ENCODE assay signal across 20 mouse cellular contexts in genomic region chr16:10861408-10861807, GRCm38 (mm10). TPM values are rescaled to one million over a fixed set of nuclear protein-coding genes. Genes with fewer than 3 reads are reported as not detected.
DNase-seq lines count a peak whose midpoint lies in the region; TF ChIP-seq lines count a peak whose summit lies in the region.
"Had no signal": no experiment of that assay in that cellular context is flagged by ENCODE, and none has a peak within 500 bp of the region (broad histone marks: within the 10 kb centered on the region; RNA-seq: fewer than 3 reads in every experiment).

No protein-coding gene starts in this region.

- H3K9me3 ChIP-seq in heart, embryonic 10.5 days: no peaks in the 10 kb centered on the region
- H3K9me3 ChIP-seq: forebrain, embryonic 12.5 days; heart, embryonic 15.5 days; liver, embryonic 13.5 days; neural tube, embryonic 12.5 days had no signal

- H3K4me3 ChIP-seq in heart, embryonic 10.5 days: no peak overlapping the region
- no peak overlapping the region for H3K4me3 ChIP-seq in testis, adult 2 months (ENCODE audit: control insufficient read depth, low read depth, low read length)
- H3K4me3 ChIP-seq: forebrain, embryonic 12.5 days; heart, embryonic 15.5 days; liver, embryonic 13.5 days; neural tube, embryonic 12.5 days had no signal

- intact Hi-C loops in heart, postnatal 10 days (cut with DNase I): no loop called here
- intact Hi-C loops in left cerebral cortex, postnatal 4 days (cut with DNase I): no loop called here

- H3K36me3 ChIP-seq in heart, embryonic 10.5 days: no peaks in the 10 kb centered on the region
- no peaks in the 10 kb centered on the region for H3K36me3 ChIP-seq in testis, adult 2 months (ENCODE audit: control insufficient read depth, insufficient read depth, low read length)
- H3K36me3 ChIP-seq: forebrain, embryonic 12.5 days; heart, embryonic 15.5 days; liver, embryonic 13.5 days; neural tube, embryonic 12.5 days had no signal

- DNase-seq in heart, adult 11 months: peak; percentile 96
- no peak for DNase-seq in heart, embryonic 10.5 days (ENCODE audit: low spot score)
- no peak for DNase-seq in testis, postnatal 10 days (ENCODE audit: low spot score)
- peak; percentile 55 to 57 for DNase-seq in heart, postnatal 10 days
- DNase-seq in left cerebral cortex, postnatal 4 days: no peak
- DNase-seq in layer of hippocampus, adult 9-11 months: no peak
- DNase-seq: liver, embryonic 13.5 days; right cerebral cortex, adult 18-20 months had no signal

- peaks cover 19% of the 10 kb centered on the region for H3K4me1 ChIP-seq in heart, embryonic 10.5 days
- peaks cover 2% of the 10 kb centered on the region for H3K4me1 ChIP-seq in testis, adult 2 months (ENCODE audit: control insufficient read depth, insufficient read depth, low read length)
- H3K4me1 ChIP-seq: forebrain, embryonic 12.5 days; neural tube, embryonic 12.5 days had no signal

- no peak for TF ChIP-seq CTCF in testis, adult 2 months (IDR thresholded peaks at IDR 0.05; ENCODE audit: control insufficient read depth, insufficient read depth, insufficient replicate concordance, low read depth, low read length)

- 0 out of 2 replicates have a peak, but pooled peaks cover 5% of the 10 kb centered on the region for H3K27me3 ChIP-seq in heart, embryonic 10.5 days (ENCODE audit: insufficient read depth, poor library complexity, severe bottlenecking)
- H3K27me3 ChIP-seq in testis, adult 2 months (ENCODE audit: control insufficient read depth, insufficient read depth, low read length): no peaks in the 10 kb centered on the region
- H3K27me3 ChIP-seq: forebrain, embryonic 12.5 days; heart, embryonic 15.5 days; liver, embryonic 13.5 days; neural tube, embryonic 12.5 days had no signal

- H3K27ac ChIP-seq in heart, embryonic 10.5 days: no peak overlapping the region
- H3K27ac ChIP-seq in testis, adult 2 months (ENCODE audit: control insufficient read depth, insufficient read depth, low read depth, low read length): peak overlapping the region; percentile 50; the same call in 1 of the 2 replicates
- H3K27ac ChIP-seq: forebrain, embryonic 12.5 days; heart, embryonic 15.5 days; liver, embryonic 13.5 days; neural tube, embryonic 12.5 days had no signal

- no peak for TF ChIP-seq POLR2A in testis, adult 2 months (IDR thresholded peaks at IDR 0.05; ENCODE audit: control insufficient read depth, low read depth, low read length)

- WGBS in heart, embryonic 10.5 days: 69% methylated on average over 3 of the region's 3 CpGs

RNA-seq across cellular contexts. Expression of gene Rmi2, which starts 26.5 kb away (rescaled TPM):
- polyA plus RNA-seq in heart, embryonic 10.5 days (2016; fragmentation: Nextera tagmentation; extraction: Ambion mirVana): 3.7 and 4.1 TPM in 2 replicates
- 1.5 and 1.7 TPM in 2 replicates for polyA plus RNA-seq in testis, adult 2 months (2012; rRNA removed)
- total RNA-seq in heart, postnatal 10 days (2021): 1 to 10 TPM; 2.0 TPM
- under 1 TPM; 0.62 to 0.70 TPM for total RNA-seq in left cerebral cortex, postnatal 4 days (2021)

RNA-seq across cellular contexts. Expression of gene Gm11172, which starts 48.7 kb away (rescaled TPM):
- not detected in 2 replicates for polyA plus RNA-seq in heart, embryonic 10.5 days (2016; fragmentation: Nextera tagmentation; extraction: Ambion mirVana)
- not detected in 2 replicates for polyA plus RNA-seq in testis, adult 2 months (2012; rRNA removed)
- total RNA-seq in heart, postnatal 10 days (2021): not detected
- not detected for total RNA-seq in left cerebral cortex, postnatal 4 days (2021)
- total RNA-seq: common myeloid progenitor, adult 5-6 weeks; layer of hippocampus, adult 8-10 months; left cerebral cortex, postnatal 25 days; megakaryocyte progenitor cell, adult 5-6 weeks; MEL had no signal
- polyA plus RNA-seq: embryonic facial prominence, embryonic 14.5 days; forebrain, embryonic 12.5 days; heart, embryonic 15.5 days; kidney, embryonic 16.5 days; liver, embryonic 13.5 days; midbrain, embryonic 16.5 days; neural tube, embryonic 12.5 days had no signal

RNA-seq across cellular contexts. Expression of gene Prm1, which starts 55.8 kb away (rescaled TPM):
- 0.36 TPM in 1 of 2 replicates, not detected in the other for polyA plus RNA-seq in heart, embryonic 10.5 days (2016; fragmentation: Nextera tagmentation; extraction: Ambion mirVana)
- polyA plus RNA-seq in testis, adult 2 months (2012; rRNA removed): 15,156 and 19,194 TPM in 2 replicates
- not detected for total RNA-seq in heart, postnatal 10 days (2021)
- not detected for total RNA-seq in left cerebral cortex, postnatal 4 days (2021)
- total RNA-seq: common myeloid progenitor, adult 5-6 weeks; layer of hippocampus, adult 8-10 months; left cerebral cortex, postnatal 25 days; megakaryocyte progenitor cell, adult 5-6 weeks; MEL had no signal
- polyA plus RNA-seq: embryonic facial prominence, embryonic 14.5 days; forebrain, embryonic 12.5 days; kidney, embryonic 16.5 days; liver, embryonic 13.5 days; neural tube, embryonic 12.5 days had no signal

Comparison
In these comparisons a context has a peak if more than half of its experiments do, and no peak if none do; other contexts are left out.
1. DNase-seq: peak in heart, adult 11 months (single experiment) and heart, postnatal 10 days (2 of 2); none in heart, embryonic 10.5 days (single experiment), testis, postnatal 10 days (single experiment), left cerebral cortex, postnatal 4 days (single experiment) and layer of hippocampus, adult 9-11 months (single experiment).